Mouse (Mus musculus): ENCODE results near the gene Stard7.
"Not testable (repeated sequence)": the region's sequence is repeated elsewhere in the genome, so short reads cannot be mapped to it uniquely, and the experiment has no call there.

The Stard7 gene

DNA sequence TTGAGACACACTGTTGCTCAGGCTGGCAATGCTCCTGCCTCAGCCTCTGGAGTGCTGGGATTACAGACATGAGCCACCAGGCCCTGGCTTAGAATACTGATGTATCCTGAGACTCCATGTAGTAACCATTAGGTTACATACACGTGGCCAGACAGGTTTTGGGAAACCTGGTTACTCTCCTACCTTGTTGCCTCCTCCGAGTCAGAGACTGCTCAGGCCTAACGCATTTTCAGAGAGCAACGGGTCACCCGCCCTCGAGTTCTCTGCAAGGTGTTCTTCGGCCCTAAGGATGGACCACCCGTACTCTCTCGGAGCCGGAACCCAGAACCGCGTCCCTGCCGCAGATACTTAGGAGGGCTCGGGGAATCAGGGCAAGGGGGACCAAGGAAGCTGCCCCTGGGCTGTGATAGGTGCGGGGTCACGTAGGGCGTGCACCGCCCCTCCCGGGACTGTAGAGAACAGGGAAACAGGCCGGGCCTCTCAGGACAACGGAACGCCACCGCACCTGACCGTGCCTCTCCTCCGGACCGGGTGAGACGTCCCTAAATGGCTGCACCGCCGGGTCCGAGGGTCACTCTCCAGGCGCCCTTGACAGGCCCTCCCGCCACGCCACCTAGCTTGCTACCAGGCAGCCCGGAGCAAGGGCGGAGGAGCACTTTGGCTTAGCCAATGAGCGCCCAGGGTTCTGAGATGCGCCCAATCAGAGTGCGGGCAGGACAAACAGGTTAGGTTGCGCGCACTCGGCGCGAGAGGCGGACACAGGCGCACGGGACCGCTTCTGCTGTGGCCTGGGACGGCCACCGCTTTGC lies at the start of gene Stard7:
Gene Stard7, plus strand, starts transcription at position 728 of the 809 bp plus-strand sequence.
- peak; percentile 97 for DNase-seq

DNA sequence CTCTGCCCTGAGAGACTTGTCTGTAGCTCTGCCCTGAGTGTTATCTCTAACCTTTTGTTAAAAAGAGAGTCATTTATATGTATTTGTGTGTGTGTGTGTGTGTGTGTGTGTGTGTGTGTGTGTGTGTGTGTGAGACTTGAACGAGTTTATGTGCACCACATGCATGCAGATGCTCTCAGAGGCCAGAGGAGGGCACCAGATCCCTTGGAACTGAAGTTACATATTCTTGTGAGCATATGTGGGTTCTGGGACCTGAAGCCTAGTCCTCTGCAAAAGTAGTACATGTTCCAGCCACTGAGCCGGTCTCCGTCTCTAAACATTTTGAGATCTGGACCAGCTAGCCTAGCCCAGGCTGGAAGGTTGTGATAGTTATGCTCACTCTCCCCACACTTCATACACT lies 44.8 kb upstream of the Stard7 start:
- DNase-seq: no peak

DNA sequence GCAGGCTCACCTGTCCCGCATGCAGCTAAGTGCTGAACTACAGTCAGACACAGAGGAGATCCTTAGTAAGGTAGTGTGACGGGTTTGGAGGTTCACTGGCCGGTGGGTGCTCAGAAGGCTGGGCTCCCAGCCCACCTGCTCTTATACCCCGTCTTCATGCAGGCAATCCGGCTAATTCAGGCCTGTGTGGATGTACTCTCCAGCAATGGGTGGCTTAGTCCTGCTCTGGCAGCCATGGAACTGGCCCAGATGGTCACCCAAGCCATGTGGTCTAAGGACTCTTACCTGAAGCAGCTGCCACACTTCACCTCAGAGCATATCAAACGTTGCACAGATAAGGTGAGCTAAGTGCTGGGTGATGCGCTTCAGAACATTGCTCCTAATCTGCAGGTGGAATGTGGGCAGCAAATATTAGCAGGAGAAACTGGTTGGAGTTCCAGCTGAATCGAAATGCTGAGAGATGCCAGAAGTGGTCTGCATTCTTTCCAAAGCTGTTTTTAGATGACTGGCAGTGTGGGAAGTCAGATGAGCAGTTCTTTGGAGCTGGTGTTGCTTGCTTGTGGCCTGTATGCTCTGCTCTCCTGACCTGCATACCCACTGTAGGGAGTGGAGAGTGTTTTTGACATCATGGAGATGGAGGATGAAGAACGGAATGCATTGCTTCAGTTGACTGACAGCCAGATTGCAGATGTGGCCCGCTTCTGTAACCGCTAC lies 32.0 kb upstream of the Stard7 start:
- no peak for DNase-seq

DNA sequence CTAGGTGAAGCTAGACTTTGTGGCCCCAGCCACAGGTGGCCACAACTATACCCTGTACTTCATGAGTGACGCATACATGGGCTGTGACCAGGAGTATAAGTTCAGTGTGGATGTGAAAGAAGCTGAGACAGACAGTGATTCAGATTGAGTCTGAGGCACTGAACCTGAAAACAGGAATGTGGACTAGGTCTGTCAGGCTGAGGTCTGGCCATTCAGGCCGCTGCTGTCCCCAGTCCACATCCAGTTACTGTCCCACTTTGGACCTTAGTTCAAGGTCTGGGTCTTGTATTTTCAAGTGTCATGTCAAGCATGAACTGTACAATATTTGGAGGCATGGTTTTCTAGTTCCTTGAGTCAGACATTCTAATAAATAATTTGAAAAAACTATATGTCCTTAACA lies 30.0 kb upstream of the Stard7 start:
- DNase-seq: no peak

GRCm38 (mm10) chr2:127247592-127248333 lies 22.3 kb upstream of the Stard7 start, which contains the start of the genes Ciao1 and Tmem127:
Gene Ciao1, minus strand, starts transcription at chr2:127247816.
Gene Tmem127, plus strand, starts transcription at chr2:127247908.
- DNase-seq: peak; percentile 95

DNA sequence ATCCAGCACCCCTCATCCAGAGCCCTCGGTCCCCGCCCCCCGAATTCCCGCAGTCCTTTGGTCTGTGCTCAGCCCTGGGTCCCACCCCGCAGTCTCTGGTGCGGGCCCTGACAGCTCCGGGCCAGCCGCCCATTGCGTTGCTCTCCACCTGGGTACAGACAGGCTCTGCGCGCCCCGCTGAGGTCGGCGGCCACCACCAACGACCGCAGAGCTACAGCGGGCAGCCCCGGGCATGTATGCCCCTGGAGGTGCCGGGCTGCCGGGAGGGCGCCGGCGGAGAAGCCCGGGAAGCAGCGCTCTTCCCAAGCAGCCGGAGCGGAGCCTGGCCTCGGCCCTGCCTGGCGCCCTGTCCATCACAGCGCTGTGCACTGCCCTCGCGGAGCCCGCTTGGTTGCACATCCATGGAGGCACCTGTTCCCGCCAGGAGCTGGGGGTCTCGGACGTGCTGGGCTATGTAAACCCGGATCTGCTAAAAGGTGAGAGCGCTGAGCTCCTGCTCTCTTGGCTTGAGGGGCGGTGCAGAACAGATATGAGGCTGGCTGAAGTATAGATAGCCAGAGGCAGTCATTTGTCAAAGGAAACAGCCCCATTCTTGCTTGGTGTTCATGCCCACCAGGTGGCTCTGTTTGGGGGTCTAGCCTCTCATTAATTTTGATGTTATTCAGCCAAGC lies 21.5 kb upstream of the Stard7 start:
- peak; percentile 52 for DNase-seq

DNA sequence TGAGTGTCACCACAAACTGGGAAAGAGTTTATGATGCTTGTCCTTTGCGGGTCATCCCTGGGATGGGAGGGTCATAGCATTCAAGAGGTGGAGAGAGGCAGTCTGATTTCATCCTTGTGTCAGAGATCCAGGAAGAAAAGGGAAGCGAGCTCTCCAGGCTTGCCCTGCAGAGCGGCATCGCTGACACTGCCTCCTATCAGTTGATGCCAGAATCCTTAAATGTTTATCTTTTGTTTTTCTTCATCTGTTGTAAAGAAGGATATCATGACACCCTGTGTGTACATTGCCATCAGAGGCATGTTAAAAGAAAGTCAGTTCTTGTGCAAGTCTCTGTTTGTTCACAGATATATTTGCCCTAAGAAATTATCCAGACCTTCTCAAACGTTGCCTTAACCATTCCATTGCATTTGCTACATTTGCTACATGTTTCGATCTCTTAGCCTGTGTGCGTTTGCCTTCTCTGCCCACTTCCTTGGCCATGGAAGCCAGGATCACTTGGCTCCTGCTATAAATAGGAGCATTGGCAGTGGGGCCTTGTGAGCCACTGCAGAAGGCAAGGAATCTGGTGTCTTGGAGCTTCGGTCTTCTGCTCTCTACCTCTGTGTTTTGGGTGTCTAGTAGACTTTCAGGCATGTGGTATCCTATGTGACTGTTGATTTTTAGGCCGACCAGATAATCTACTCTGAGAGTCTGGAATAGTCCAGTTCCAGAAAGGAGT lies 19.6 kb upstream of the Stard7 start:
- no peak for DNase-seq

DNA sequence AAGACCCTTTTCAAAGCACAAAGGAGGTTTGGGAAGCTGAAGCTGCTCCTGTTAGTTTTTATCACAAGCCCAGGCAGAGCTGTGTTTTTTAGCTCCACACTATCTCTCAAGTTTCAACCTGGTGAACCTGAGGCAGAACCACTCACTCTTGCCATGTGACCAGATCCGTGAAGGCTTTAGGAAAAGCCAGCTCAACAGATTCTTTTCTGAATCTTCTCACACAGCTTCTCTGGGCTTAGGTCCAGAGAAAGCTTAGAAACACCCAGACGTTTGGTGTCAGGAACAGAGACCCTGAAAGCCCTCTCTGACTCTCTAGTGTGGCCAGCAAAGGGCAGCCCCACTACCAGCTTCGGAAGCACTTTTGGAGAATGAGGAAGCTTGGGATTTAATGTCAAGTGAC lies 18.6 kb upstream of the Stard7 start:
- DNase-seq: no peak

DNA sequence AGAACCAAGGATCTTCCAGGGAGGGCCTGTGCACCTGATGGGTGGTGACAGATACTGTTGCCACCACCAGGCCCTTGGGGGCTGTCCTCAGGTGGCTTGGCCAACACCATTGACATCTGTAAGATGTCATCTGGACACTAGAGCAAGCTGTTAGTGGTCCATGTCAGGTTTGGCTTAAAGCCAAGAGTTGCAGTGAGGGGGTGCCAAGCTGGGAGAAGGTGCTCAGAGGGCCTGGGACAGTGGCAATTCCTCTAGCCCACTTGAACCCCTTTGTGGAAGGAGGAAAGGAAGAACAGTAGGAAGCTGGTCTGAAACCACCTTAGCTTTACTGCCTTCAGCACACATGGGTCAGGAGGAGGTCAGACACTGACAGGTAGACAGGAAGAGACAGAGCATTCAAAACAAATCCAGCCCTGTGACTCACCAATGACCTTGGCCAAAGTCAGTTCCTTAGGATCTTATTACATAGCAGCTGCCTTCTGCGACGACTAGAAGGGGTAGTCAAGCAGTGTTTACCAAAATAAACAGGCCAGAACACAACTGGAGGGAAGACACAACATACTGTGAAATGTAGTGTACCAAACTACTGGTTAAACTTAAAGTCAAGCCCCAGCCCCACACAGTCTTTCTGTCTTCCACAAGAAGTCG lies 18.0 kb upstream of the Stard7 start:
- no peak for DNase-seq

DNA sequence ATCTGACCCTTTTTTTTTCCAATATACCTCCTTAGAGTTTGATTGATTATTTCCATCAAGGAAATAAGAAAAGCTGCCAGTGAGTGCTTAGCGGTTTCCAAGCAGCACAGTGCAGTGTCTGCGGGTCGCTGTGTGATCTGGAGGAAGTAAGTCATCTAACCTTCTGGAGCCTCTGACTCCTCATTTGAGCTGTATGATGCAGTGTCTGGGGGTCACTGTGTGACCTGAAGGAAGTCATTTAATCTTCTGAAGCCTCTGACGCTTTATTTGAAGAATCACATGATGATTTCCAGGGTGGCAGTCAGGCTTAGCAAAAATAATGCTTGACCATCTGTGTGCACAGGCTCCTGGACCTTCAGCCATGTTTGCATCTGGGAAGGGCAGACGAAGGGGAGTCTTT lies 17.2 kb upstream of the Stard7 start:
- DNase-seq: no peak

DNA sequence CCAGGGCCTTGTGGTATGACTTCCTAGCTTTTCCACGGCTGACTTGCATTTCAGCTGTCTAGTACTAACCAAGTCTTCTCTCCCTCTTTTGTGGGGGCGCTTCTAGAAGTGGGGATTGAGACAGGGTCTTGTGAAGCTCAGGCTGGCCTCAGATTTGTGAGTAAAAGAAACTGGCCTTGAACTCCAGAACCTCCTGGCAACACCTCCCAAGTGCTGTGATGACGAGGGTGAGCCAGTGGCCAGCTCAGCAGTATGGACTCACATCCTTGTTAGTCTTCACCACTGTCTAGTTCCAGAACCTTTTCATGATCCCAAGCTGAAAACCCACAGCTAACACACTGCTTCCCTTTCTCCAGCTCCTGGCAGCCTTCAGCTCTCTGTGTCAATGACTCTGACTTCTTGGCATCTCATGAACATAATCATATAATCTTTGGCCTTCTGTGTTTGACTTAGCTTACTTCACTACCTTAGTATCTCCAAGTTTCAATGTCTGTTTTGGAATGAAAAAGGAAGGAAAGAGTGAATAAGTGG lies 15.3 kb upstream of the Stard7 start:
- no peak for DNase-seq

GRCm38 (mm10) chr2:127255294-127255693 lies 14.7 kb upstream of the Stard7 start:
- no peak for DNase-seq

GRCm38 (mm10) chr2:127259340-127259739 lies 10.7 kb upstream of the Stard7 start:
- DNase-seq: no peak

DNA sequence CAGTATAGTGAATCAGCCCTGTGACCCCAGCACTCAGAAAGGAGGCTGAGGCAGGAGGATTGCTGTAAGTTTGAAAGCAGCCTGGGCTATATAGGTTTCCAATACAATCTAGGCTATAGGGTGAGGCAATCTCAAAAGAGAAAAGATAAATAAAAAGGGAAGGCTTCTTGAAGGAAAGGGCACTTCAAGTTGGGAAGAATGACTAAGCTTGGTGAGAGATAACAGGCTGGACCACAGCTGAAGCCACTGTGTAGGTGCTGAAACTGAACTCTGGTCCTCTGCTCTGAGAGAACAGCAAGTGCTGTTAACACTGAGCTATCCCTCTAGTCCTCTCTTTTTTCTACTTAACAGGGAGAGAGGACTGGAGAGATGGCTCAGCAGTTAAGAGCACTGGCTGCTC lies 7.5 kb upstream of the Stard7 start:
- no peak for DNase-seq

DNA sequence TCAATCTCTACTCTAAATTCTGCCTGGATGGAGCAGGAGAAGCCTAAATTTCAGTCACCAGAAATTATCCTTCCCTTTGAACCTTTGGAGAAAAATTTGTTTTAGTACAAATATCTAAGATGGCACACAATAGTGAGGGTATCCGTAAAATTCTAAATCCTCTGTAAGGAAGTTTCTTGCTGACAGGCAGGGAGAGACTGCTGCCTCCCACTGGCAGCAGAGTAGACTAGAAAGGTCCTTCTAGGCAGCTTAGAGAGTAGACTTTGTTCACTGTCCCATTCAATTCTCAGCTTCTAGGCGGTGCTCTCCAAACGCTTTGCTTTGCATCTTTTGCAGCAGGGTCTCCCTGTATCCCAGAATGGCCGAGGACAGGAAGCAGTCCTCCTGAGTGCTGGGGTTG lies 2.2 kb upstream of the Stard7 start:
- no peak for DNase-seq

- DNase-seq: peak; percentile 84
Measured at GRCm38 (mm10) chr2:127270300-127271041, 453 bp downstream of the Stard7 start.

GRCm38 (mm10) chr2:127271042-127271515 lies 1.1 kb downstream of the Stard7 start:
- no peak for DNase-seq

GRCm38 (mm10) chr2:127272049-127272448 lies 2.0 kb downstream of the Stard7 start:
- not testable (repeated sequence) for DNase-seq

- no peak for DNase-seq
Measured at GRCm38 (mm10) chr2:127272806-127273205, 2.8 kb downstream of the Stard7 start.

- DNase-seq: no peak
Measured at GRCm38 (mm10) chr2:127274590-127274989, 4.6 kb downstream of the Stard7 start.
